Mouse (Mus musculus): ENCODE data around the gene Ifitm5.

DNA sequence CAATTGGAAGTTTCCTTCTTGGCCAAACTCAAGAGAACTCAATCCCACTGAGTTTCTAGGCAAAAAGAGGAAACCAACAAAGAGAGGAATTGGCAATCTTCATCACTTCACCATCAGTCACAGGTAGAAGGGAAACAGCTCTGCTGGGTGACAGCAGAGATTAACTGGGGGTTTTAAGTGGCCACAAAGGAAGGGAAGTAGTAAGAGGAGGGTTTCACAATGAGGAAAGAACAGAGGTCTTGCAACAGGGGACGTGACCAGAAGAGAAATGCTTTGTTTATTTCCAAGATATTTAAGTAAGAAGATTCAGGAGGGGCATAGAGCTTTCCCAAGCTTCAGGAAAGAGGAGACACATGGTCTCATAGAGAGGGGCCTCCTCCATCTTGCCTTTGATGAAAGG, 47.7 kb upstream of the Ifitm5 start:
- no peak for TF ChIP-seq TAL1 (conservative IDR thresholded peaks at IDR 0.05; ENCODE audit: low read depth, low read length)
- no peak for TF ChIP-seq CTCF (IDR thresholded peaks at IDR 0.05; ENCODE audit: low read depth, low read length)

Data from G1E (cell line).